19 mouse cellular contexts compared by ENCODE assay signal in the genomic region with DNA sequence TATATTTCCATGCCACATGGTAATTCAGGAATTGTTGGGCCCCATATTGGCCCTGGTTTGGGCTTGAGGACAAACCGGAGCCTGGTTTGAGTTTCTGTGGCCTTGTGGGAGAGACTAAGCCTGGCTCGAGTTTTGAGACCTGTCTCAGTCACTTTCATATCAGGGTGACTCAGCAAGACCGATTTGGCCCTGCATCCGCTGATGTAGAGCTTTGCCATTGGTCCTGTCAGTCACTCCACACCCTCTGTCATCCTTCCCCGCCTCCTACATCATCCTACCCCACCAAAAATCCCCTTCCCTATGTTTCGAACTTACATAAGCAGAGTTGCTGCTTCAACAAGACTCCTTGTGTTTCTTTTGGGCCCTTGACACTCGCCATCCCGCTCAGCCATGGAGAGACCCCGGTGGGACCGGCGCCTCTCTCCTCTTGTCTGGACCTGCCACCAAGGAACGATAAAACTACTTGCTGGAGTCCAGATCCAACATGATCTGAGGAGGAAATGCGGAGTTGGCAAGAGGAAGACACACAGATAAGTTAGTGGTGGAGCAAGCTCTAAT. TPM values are rescaled to one million over a fixed set of nuclear protein-coding genes. Genes with fewer than 3 reads are reported as not detected.
"Had no signal": no experiment of that assay in that cellular context is flagged by ENCODE, and none has a peak within 500 bp of the region (broad histone marks: within the 10 kb centered on the region; RNA-seq: fewer than 3 reads in every experiment).

No protein-coding gene starts in this region.

- H3K27me3 ChIP-seq: liver, embryonic 13.5 days had no signal

- H3K27ac ChIP-seq: left cerebral cortex, adult 2 months; liver, embryonic 13.5 days; stomach, postnatal 0 days had no signal

- DNase-seq: kidney, postnatal 10 days; kidney, postnatal 36 days; layer of hippocampus, postnatal 36 days; liver, embryonic 13.5 days; lung, adult 2 months; lung, postnatal 14 days; lung, postnatal 4 days; midbrain, embryonic 14.5 days; right cerebral cortex, adult 18-20 months; right cerebral cortex, postnatal 14 days; right cerebral cortex, postnatal 4 days; thymus, adult 18-20 months; thymus, postnatal 36 days had no signal

- H3K9me3 ChIP-seq: liver, embryonic 13.5 days had no signal

- H3K9ac ChIP-seq: liver, embryonic 13.5 days had no signal

- H3K36me3 ChIP-seq: liver, embryonic 13.5 days had no signal

- H3K4me2 ChIP-seq: liver, embryonic 13.5 days; midbrain, embryonic 11.5 days had no signal

- H3K4me3 ChIP-seq: left cerebral cortex, adult 2 months; liver, embryonic 13.5 days had no signal

RNA-seq across cellular contexts. Expression of gene Hc, which starts 5.4 kb away (rescaled TPM):
- polyA plus RNA-seq: limb, embryonic 11.5 days; neural tube, embryonic 11.5 days; stomach, embryonic 14.5 days had no signal

RNA-seq across cellular contexts. Expression of gene AI182371, which starts 34.7 kb away (rescaled TPM):
- polyA plus RNA-seq: limb, embryonic 11.5 days; midbrain, embryonic 11.5 days; neural tube, embryonic 11.5 days had no signal
